Mouse (Mus musculus) cortical plate, adult 2 months (tissue): Measurements from ENCODE around the gene Arhgef15.

Experiments used
- CTCF ChIP-seq: fragments of 200-500 bp; IDR thresholded peaks from 2 replicates; pipeline ENCODE4 v1.5.1; 2011; ENCODE audit warnings: mild to moderate bottlenecking, control low read depth, low read length; ENCODE audit not compliant: insufficient read depth; ENCODE audit errors: extremely low read depth
- POLR2A ChIP-seq: fragments of 200-500 bp; IDR thresholded peaks from 2 replicates; pipeline ENCODE4 v1.6.1; 2011; ENCODE audit warnings: mild to moderate bottlenecking, low read length, control low read depth; ENCODE audit not compliant: insufficient read depth; ENCODE audit errors: extremely low read depth

DNA sequence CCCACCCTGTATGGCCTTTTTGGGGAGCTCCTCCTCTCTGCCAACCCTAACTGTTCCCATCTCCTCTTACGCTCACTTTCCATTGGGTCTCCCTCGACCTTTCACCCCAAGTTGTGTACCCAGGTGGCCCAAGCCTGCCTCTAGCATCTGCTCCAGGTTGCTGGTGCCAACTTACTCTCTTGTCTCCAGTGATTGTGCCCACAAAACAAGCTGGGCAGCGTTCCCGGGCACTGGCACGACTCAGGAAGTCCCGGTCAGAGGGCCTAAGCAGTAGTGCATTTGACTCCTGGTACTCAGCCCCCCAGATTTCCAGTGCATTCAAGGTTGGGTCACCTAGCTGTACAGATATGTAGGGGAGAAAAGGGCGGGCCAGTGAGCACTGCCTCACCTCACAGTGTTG is 35.8 kb upstream of the Arhgef15 start:
- TF ChIP-seq CTCF (no peak), POLR2A (no peak)
